Mouse (Mus musculus): ENCODE measurements at regions not wholly inside any gene's neighbourhood (a gene's known extent, or its start where the extent isn't known, plus 50 kb on each side); places are given as distances from the start of the nearest gene placed in this dataset.
"Not testable (repeated sequence)": the region's sequence is repeated elsewhere in the genome, so short reads cannot be mapped to it uniquely, and the experiment has no call there.

DNA sequence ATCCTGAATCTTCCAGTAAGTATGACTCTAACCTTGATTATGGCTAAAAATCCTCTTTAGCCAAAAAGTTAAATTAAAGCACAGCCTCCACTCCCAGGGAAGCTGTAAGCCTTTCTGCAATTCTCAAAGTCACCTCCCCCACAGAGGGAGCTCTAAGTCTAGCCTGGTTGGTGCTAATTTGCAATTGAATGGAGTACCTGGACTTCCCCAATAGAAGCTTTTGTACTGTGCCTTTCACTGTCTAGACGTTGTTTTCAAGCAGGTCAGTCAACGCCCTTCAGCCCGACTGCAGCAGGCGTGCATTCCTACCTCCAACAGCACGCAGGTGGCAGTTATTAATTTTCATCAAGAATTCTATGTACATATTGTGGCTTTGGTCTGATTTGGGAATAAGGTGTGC is 87.2 kb downstream of the Catsperg2 start:
- not testable (repeated sequence) for DNase-seq (ENCODE audit: low read depth, low spot score)

DNA sequence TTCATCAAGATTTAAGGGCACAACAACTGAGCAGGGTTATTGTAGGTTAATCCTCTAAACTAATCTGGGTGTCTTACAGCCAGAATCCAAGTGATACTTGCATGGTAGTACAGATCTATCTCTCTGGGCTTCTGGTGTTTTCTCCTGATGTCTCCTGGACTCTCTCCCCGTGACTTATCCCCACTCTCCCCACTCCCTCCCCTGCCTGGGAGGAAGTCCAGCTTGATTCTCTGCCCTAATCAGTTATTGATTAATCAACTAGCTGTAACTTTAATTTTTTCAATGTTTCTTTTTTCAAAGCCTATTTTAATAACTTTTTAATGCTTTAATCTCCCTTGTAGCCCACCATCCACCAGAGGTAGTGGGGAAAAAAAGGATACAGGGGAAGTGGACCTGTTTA is 83.9 kb upstream of the Sipa1l3 start:
- no peak for DNase-seq (ENCODE audit: low read depth, low spot score)

DNA sequence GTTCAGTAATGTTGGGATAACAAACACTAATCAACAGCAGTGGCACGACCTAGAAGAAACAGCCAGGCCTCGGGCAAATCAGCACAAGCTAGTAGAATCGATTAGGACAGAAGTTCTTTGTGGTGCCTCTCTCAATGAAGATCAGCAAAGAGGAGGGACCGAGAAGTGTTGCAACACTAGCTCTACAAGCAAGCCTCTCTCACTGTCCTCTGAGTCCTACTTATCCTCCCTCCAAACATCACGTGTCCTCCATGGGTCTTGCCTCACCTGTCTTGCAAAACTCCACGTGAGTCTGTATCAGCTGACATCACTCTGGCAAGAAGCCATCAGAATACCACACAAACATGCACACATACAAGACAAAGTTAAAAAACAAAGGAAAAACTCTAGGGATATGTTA is 82.9 kb upstream of the Sipa1l3 start:
- DNase-seq (ENCODE audit: low read depth, low spot score) = no peak

DNA sequence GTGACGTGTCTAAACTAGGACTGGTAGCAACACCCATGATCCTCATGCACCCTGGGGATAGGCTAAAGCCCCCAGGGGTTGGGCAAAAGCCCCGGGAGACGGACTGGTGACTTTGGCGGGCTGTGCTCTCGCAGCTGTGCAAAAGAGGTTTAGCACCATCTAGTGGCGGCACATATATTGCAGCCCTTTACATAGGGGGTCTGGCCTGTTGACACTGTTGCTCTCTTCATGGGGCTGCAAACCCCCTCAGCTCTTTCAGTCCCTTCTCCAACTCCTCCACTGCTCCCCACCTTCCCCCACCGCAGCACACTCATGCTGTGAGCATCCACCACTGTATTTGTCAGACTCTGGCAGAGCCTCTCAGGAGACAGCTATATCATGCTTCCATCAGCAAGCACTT is 78.8 kb upstream of the Sipa1l3 start:
- DNase-seq (ENCODE audit: low read depth, low spot score) = peak; percentile 0

DNA sequence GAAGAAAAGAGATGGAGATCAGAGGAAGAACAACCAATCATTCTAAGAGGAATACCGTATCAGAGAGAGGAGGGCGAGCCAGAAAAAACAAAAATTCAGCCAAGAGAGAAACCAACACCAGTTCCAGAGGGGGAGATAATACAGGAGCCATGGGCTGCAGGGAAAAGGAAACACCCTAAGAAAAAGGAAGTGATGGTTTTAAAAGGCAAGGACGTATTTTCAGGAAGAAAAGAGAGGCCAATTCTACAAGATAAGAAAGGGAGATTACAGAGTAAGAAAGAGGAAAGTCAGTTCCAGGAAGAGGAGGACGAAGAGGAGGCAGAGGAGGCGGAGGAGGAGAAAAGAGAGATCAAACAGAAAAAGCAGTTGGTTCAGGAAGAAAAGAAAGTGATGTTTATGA is 59.7 kb upstream of the Sipa1l3 start:
- no peak for DNase-seq (ENCODE audit: low read depth, low spot score)

DNA sequence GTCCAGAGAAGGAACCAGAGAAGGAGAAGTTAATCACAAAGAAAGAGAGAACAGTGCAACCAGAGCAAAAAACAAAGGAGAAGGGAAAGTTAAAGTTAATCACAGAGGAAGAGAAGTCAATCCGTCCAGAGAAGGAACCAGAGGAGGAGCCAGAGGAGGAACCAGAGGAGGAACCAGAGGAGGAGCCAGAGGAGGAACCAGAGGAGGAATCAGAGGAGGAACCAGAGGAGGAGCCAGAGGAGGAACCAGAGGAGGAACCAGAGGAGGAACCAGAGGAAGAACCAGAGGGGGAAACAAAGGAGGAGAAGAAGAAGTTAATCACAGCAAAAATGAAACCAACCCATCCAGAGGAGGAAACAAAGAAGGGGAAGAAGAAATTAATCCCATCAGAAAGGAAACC is 57.2 kb upstream of the Sipa1l3 start:
- no peak for DNase-seq (ENCODE audit: low read depth, low spot score)
